Mouse (Mus musculus) thymus, adult 2 months (tissue): ENCODE measurements around the gene Olfr1112. TPM values are rescaled to one million over a fixed set of nuclear protein-coding genes. Genes with fewer than 3 reads are reported as not detected.
"Not testable (repeated sequence)": the region's sequence is repeated elsewhere in the genome, so short reads cannot be mapped to it uniquely, and the experiment has no call there.

Source experiments
- DNase-seq: peaks from one replicate; pipeline ENCODE4 v3.0.0; 2021
- H3K27ac ChIP-seq: fragments of 200-500 bp; 2 replicates; pipeline ENCODE4 v1.5.1; 2012; ENCODE audit warnings: low read length, control low read depth; ENCODE audit not compliant: control insufficient read depth, insufficient read depth
- H3K27me3 ChIP-seq: fragments of 200-500 bp; 2 replicates; pipeline ENCODE4 v1.6.1; 2012; ENCODE audit warnings: mild to moderate bottlenecking, low read length, moderate library complexity, mixed read lengths; ENCODE audit not compliant: control insufficient read depth, insufficient read depth
- H3K36me3 ChIP-seq: fragments of 200-500 bp; 2 replicates; pipeline ENCODE4 v1.6.1; 2012; ENCODE audit warnings: mild to moderate bottlenecking, low read length, moderate library complexity; ENCODE audit not compliant: control insufficient read depth, insufficient read depth
- H3K4me1 ChIP-seq: fragments of 200-500 bp; replicated peaks from 2 replicates; pipeline ENCODE4 v1.6.1; 2012; ENCODE audit warnings: low read length; ENCODE audit not compliant: control insufficient read depth, insufficient read depth
- H3K4me3 ChIP-seq: fragments of 200-500 bp; 2 replicates; pipeline ENCODE4 v1.5.1; 2012; ENCODE audit warnings: mild to moderate bottlenecking, low read length, control low read depth, moderate library complexity; ENCODE audit not compliant: control insufficient read depth, insufficient read depth
- CTCF ChIP-seq: fragments of 200-500 bp; IDR thresholded peaks from 2 replicates; pipeline ENCODE4 v1.5.1; 2012; ENCODE audit warnings: mild to moderate bottlenecking, control low read depth, low read length, moderate library complexity, borderline replicate concordance; ENCODE audit not compliant: control insufficient read depth, poor library complexity, insufficient read depth; ENCODE audit errors: extremely low read depth
- POLR2A ChIP-seq: fragments of 200-500 bp; IDR thresholded peaks from 2 replicates; pipeline ENCODE4 v1.6.1; 2012; ENCODE audit warnings: mild to moderate bottlenecking, low read length, control low read depth, moderate library complexity; ENCODE audit not compliant: control insufficient read depth, poor library complexity, insufficient read depth; ENCODE audit errors: extremely low read depth
- WGBS: fragments of 180-500 bp; shearing (Covaris S2); methylation state at CpG from one replicate; pipeline ENCODE4 v1.1.7; 2018; 5-methylcytosine and 5-hydroxymethylcytosine counted together
- polyA plus RNA-seq: library from polyadenylated mRNA; depleted of rRNA; stranded (reverse); fragments of >200 nt; gene quantifications from 2 replicates; pipeline ENCODE4 v1.2.3, GENCODE M21; 2012; rRNA removed

Gene Olfr1112
- not detected in 2 replicates for polyA plus RNA-seq

GRCm38 (mm10) chr2:87187498-87187897 is at the start of gene Olfr1112:
Gene Olfr1112 (plus strand): TSS chr2:87187798.
- DNase-seq = no peak
- H3K4me1 ChIP-seq = no peaks in the 10 kb centered on the region
- WGBS = 88% methylated on average over 1 of the region's 1 CpGs
- no peak for TF ChIP-seq CTCF
- TF ChIP-seq POLR2A = no peak
- no peak within 1 kb of the TSS for H3K27ac ChIP-seq
- no peak within 1 kb of the TSS for H3K4me3 ChIP-seq
- no peaks in the 10 kb centered on the region for H3K27me3 ChIP-seq
- no peaks in the 10 kb centered on the region for H3K36me3 ChIP-seq

GRCm38 (mm10) chr2:87140200-87140599 is 47.4 kb upstream of the Olfr1112 start, which contains the start of gene Olfr1110:
Gene Olfr1110 (minus strand): TSS chr2:87140300.
- no peak for DNase-seq
- no peaks in the 10 kb centered on the region for H3K4me1 ChIP-seq
- 92% methylated on average over 1 of the region's 1 CpGs for WGBS
- no peak for TF ChIP-seq CTCF
- TF ChIP-seq POLR2A = no peak
- H3K4me3 ChIP-seq = no peak within 1 kb of the TSS
- no peaks in the 10 kb centered on the region for H3K36me3 ChIP-seq
- H3K27ac ChIP-seq = no peak within 1 kb of the TSS
- no peaks in the 10 kb centered on the region for H3K27me3 ChIP-seq

GRCm38 (mm10) chr2:87152524-87152923 is 35.1 kb upstream of the Olfr1112 start, which contains the start of gene Olfr1111:
Gene Olfr1111 (minus strand): TSS chr2:87152624.
- H3K27ac ChIP-seq = no peak within 1 kb of the TSS
- DNase-seq = no peak
- H3K36me3 ChIP-seq = no peaks in the 10 kb centered on the region
- TF ChIP-seq POLR2A (no peak), CTCF (no peak)
- no peaks in the 10 kb centered on the region for H3K27me3 ChIP-seq
- H3K4me1 ChIP-seq = no peaks in the 10 kb centered on the region
- no peak within 1 kb of the TSS for H3K4me3 ChIP-seq

- H3K36me3 ChIP-seq, H3K4me3 ChIP-seq, H3K27ac ChIP-seq, DNase-seq, H3K27me3 ChIP-seq, H3K4me1 ChIP-seq: not testable (repeated sequence)
- 79% methylated on average over 2 of the region's 2 CpGs for WGBS
These were observed 19.9 kb upstream of the Olfr1112 start for GRCm38 (mm10) chr2:87167731-87168130.

- no peak within 1 kb of the TSS for H3K27ac ChIP-seq
- no peaks in the 10 kb centered on the region for H3K27me3 ChIP-seq
- WGBS = 93% methylated on average over 2 of the region's 2 CpGs
- H3K4me3 ChIP-seq = no peak within 1 kb of the TSS
- no peak for DNase-seq
- TF ChIP-seq POLR2A = no peak
- TF ChIP-seq CTCF = no peak
- H3K36me3 ChIP-seq = no peaks in the 10 kb centered on the region
- no peaks in the 10 kb centered on the region for H3K4me1 ChIP-seq
These were observed 21.1 kb downstream of the Olfr1112 start, which contains the start of gene Olfr1113 for GRCm38 (mm10) chr2:87208670-87209069. Gene Olfr1113 (plus strand): TSS chr2:87208970.

Other genes with a start within 250 kb of the Olfr1112 start
- gene Olfr1099, start 227.1 kb upstream of the Olfr1112 start, polyA plus RNA-seq = not detected in 2 replicates
- not detected in 2 replicates for gene Olfr1100, start 207.8 kb upstream of the Olfr1112 start, polyA plus RNA-seq
- not detected in 2 replicates for gene Olfr1101, start 196.6 kb upstream of the Olfr1112 start, polyA plus RNA-seq
- not detected in 2 replicates for gene Olfr1102, start 189.4 kb upstream of the Olfr1112 start, polyA plus RNA-seq
- not detected in 2 replicates for gene Olfr1104, start 160.7 kb upstream of the Olfr1112 start, polyA plus RNA-seq
- gene Olfr1105, start 151.3 kb upstream of the Olfr1112 start, polyA plus RNA-seq = not detected in 2 replicates
- gene Olfr1106, start 135.5 kb upstream of the Olfr1112 start, polyA plus RNA-seq = not detected in 2 replicates
- not detected in 2 replicates for gene Olfr1107, start 112.0 kb upstream of the Olfr1112 start, polyA plus RNA-seq
- gene Olfr1109, start 91.8 kb upstream of the Olfr1112 start, polyA plus RNA-seq = not detected in 2 replicates
- not detected in 2 replicates for gene Olfr259, start 73.2 kb upstream of the Olfr1112 start, polyA plus RNA-seq
- not detected in 2 replicates for gene Olfr1110, start 47.5 kb upstream of the Olfr1112 start, polyA plus RNA-seq
- not detected in 2 replicates for gene Olfr1111, start 35.2 kb upstream of the Olfr1112 start, polyA plus RNA-seq
- not detected in 2 replicates for gene Olfr1113, start 21.2 kb downstream of the Olfr1112 start, polyA plus RNA-seq
- not detected in 2 replicates for gene Olfr1115, start 60.2 kb downstream of the Olfr1112 start, polyA plus RNA-seq
- gene Olfr1116, start 79.7 kb downstream of the Olfr1112 start, polyA plus RNA-seq = not detected in 2 replicates
- gene Olfr1118, start 119.8 kb downstream of the Olfr1112 start, polyA plus RNA-seq = not detected in 2 replicates
- gene Olfr1120, start 167.0 kb downstream of the Olfr1112 start, polyA plus RNA-seq = not detected in 2 replicates
- not detected in 2 replicates for gene Olfr1121, start 182.1 kb downstream of the Olfr1112 start, polyA plus RNA-seq
- not detected in 2 replicates for gene Olfr1122, start 198.1 kb downstream of the Olfr1112 start, polyA plus RNA-seq
- not detected in 2 replicates for gene Olfr1123, start 228.8 kb downstream of the Olfr1112 start, polyA plus RNA-seq
- not detected in 2 replicates for gene Olfr1124, start 242.5 kb downstream of the Olfr1112 start, polyA plus RNA-seq